In genomic region chr1:134902051-134902619, GRCm38 (mm10) we compare ENCODE assay signal across 19 mouse cellular contexts. TPM values are rescaled to one million over a fixed set of nuclear protein-coding genes. Genes with fewer than 3 reads are reported as not detected.
A peak's percentile ranks its signal among the peaks of the same experiment; 100 is the strongest.
DNase-seq lines count a peak whose midpoint lies in the region; ATAC-seq and TF ChIP-seq lines count a peak whose summit lies in the region.
"Had no signal": no experiment of that assay in that cellular context is flagged by ENCODE, and none has a peak within 500 bp of the region (broad histone marks: within the 10 kb centered on the region; RNA-seq: fewer than 3 reads in every experiment).

No protein-coding gene starts in this region.

- peak overlapping the region; percentile 46 for H3K27ac ChIP-seq in heart, postnatal 0 days (ENCODE audit: low read depth)
- no peak overlapping the region for H3K27ac ChIP-seq in liver, embryonic 12.5 days
- H3K27ac ChIP-seq in liver, embryonic 11.5 days (ENCODE audit: low read depth, low read length) = no peak overlapping the region
- H3K27ac ChIP-seq in embryonic fibroblast, embryonic 13.5 days (ENCODE audit: insufficient read depth, low read length) = peak overlapping the region; percentile 95
- H3K27ac ChIP-seq: embryonic facial prominence, embryonic 15.5 days; limb, embryonic 12.5 days; macrophage; stomach, postnatal 0 days had no signal

- no peak overlapping the region for H3K4me2 ChIP-seq in heart, postnatal 0 days (ENCODE audit: low read depth, low read length)
- no peak overlapping the region for H3K4me2 ChIP-seq in liver, embryonic 12.5 days
- no peak overlapping the region for H3K4me2 ChIP-seq in liver, embryonic 11.5 days
- H3K4me2 ChIP-seq: embryonic facial prominence, embryonic 15.5 days; limb, embryonic 12.5 days had no signal

- TF ChIP-seq EP300 in heart, postnatal 0 days (IDR thresholded peaks at IDR 0.05; ENCODE audit: low read depth) = no peak

- TF ChIP-seq CTCF in heart, postnatal 0 days (IDR thresholded peaks at IDR 0.05; ENCODE audit: low read depth) = no peak
- no peak for TF ChIP-seq CTCF in embryonic fibroblast, embryonic 13.5 days (IDR thresholded peaks at IDR 0.05; ENCODE audit: borderline replicate concordance, insufficient read depth, low read length)

- ATAC-seq in frontal cortex, adult (ENCODE audit: low TSS enrichment) = peak; percentile 62; the same call in 1 of the 2 replicates
- ATAC-seq in heart, postnatal 0 days (ENCODE audit: insufficient read depth, low read depth) = no peak
- no peak for ATAC-seq in liver, embryonic 12.5 days
- no peak for ATAC-seq in liver, embryonic 11.5 days (replicated peaks; ENCODE audit: low FRiP score)
- ATAC-seq: forebrain, embryonic 14.5 days had no signal

- no peak for DNase-seq in frontal cortex, postnatal 14 days (ENCODE audit: low spot score in 2 of 2)
- no peak for DNase-seq in heart, postnatal 0 days (ENCODE audit: low spot score)
- no peak for DNase-seq in heart, postnatal 10 days
- DNase-seq in liver, embryonic 11.5 days (ENCODE audit: low spot score) = no peak
- no peak for DNase-seq in urinary bladder, postnatal 25 days (ENCODE audit: low spot score)
- DNase-seq: adrenal gland, adult 8-10 months; B cell, adult 2 months; cerebellum, adult 2 months; heart, postnatal 4 days; midbrain, embryonic 14.5 days; thymus, postnatal 14 days had no signal

- intact Hi-C loops in heart, postnatal 10 days (cut with DNase I) = no loop called here

- H3K4me3 ChIP-seq in heart, postnatal 0 days (ENCODE audit: low read depth, low read length) = no peak overlapping the region
- no peak overlapping the region for H3K4me3 ChIP-seq in liver, embryonic 12.5 days
- H3K4me3 ChIP-seq in liver, embryonic 11.5 days (ENCODE audit: low read depth, low read length) = no peak overlapping the region
- no peak overlapping the region for H3K4me3 ChIP-seq in embryonic fibroblast, embryonic 13.5 days (ENCODE audit: insufficient read depth, low read length)
- H3K4me3 ChIP-seq: embryonic facial prominence, embryonic 15.5 days; limb, embryonic 12.5 days had no signal

- no peak overlapping the region for H3K9ac ChIP-seq in heart, postnatal 0 days (replicated peaks; ENCODE audit: low read depth, low read length)
- 0 out of 2 replicates have a peak overlapping the region, but pooled peaks have one; percentile 4 for H3K9ac ChIP-seq in liver, embryonic 12.5 days
- no peak overlapping the region for H3K9ac ChIP-seq in liver, embryonic 11.5 days (ENCODE audit: low read depth, low read length)
- H3K9ac ChIP-seq: embryonic facial prominence, embryonic 15.5 days; limb, embryonic 12.5 days had no signal

- H3K9me3 ChIP-seq in heart, postnatal 0 days (replicated peaks; ENCODE audit: control insufficient read depth, low read length) = no peaks in the 10 kb centered on the region
- H3K9me3 ChIP-seq in liver, embryonic 12.5 days (replicated peaks) = no peaks in the 10 kb centered on the region
- no peaks in the 10 kb centered on the region for H3K9me3 ChIP-seq in liver, embryonic 11.5 days (ENCODE audit: control insufficient read depth, low read length)
- H3K9me3 ChIP-seq: embryonic facial prominence, embryonic 15.5 days; limb, embryonic 12.5 days had no signal

- H3K36me3 ChIP-seq in heart, postnatal 0 days (replicated peaks; ENCODE audit: control insufficient read depth, insufficient read depth, low read length) = no peaks in the 10 kb centered on the region; the same call in 1 of the 2 replicates
- H3K36me3 ChIP-seq in liver, embryonic 12.5 days = no peaks in the 10 kb centered on the region
- H3K36me3 ChIP-seq in liver, embryonic 11.5 days (ENCODE audit: control insufficient read depth, insufficient read depth, low read length) = no peaks in the 10 kb centered on the region
- H3K36me3 ChIP-seq: embryonic facial prominence, embryonic 15.5 days; limb, embryonic 12.5 days had no signal

- TF ChIP-seq POLR2A in embryonic fibroblast, embryonic 13.5 days (IDR thresholded peaks at IDR 0.05; ENCODE audit: low read depth, low read length) = no peak

- H3K27me3 ChIP-seq in heart, postnatal 0 days (ENCODE audit: control insufficient read depth, insufficient read depth, low read length) = no peaks in the 10 kb centered on the region
- no peaks in the 10 kb centered on the region for H3K27me3 ChIP-seq in liver, embryonic 12.5 days (replicated peaks)
- no peaks in the 10 kb centered on the region for H3K27me3 ChIP-seq in liver, embryonic 11.5 days (replicated peaks; ENCODE audit: control insufficient read depth, insufficient read depth, low read length)
- H3K27me3 ChIP-seq: embryonic facial prominence, embryonic 15.5 days; limb, embryonic 12.5 days had no signal

- WGBS in heart, postnatal 0 days = 8% methylated on average over 3 of the region's 3 CpGs
- 22% methylated on average over 3 of the region's 3 CpGs for WGBS in liver, embryonic 12.5 days (ENCODE audit: insufficient replicate concordance)
- WGBS in liver, embryonic 11.5 days = 42% methylated on average over 3 of the region's 3 CpGs

- H3K4me1 ChIP-seq in heart, postnatal 0 days (ENCODE audit: control insufficient read depth, insufficient read depth) = peaks cover 14% of the 10 kb centered on the region
- H3K4me1 ChIP-seq in liver, embryonic 12.5 days = peaks cover 8% of the 10 kb centered on the region; the same call in 1 of the 2 replicates
- 0 out of 2 replicates have a peak, but pooled peaks cover 3% of the 10 kb centered on the region for H3K4me1 ChIP-seq in liver, embryonic 11.5 days (replicated peaks; ENCODE audit: control insufficient read depth, insufficient read depth, low read length)
- peaks cover 8% of the 10 kb centered on the region for H3K4me1 ChIP-seq in embryonic fibroblast, embryonic 13.5 days (ENCODE audit: control insufficient read depth, insufficient read depth, low read length)
- H3K4me1 ChIP-seq: embryonic facial prominence, embryonic 15.5 days; limb, embryonic 12.5 days had no signal

RNA-seq across cellular contexts. Expression of gene Ppp1r12b, which starts 53.6 kb away (rescaled TPM):
- total RNA-seq in heart, postnatal 0 days (2014; rRNA removed; ENCODE audit: low replicate concordance) = 65.3 and 69.9 TPM in 2 replicates
- 22.6 and 23.0 TPM in 2 replicates for polyA plus RNA-seq in heart, postnatal 0 days (2015; fragmentation: Nextera tagmentation; extraction: Ambion mirVana)
- total RNA-seq in heart, postnatal 10 days (2021) = 100 to 1,000 TPM; 130 to 131 TPM
- 3.7 and 4.8 TPM in 2 replicates for polyA plus RNA-seq in liver, embryonic 12.5 days (2016; fragmentation: Nextera tagmentation; extraction: Ambion mirVana)
- polyA plus RNA-seq in liver, embryonic 11.5 days (2014; fragmentation: Nextera tagmentation; extraction: Ambion mirVana) = 3.2 and 4.4 TPM in 2 replicates
- polyA plus RNA-seq in embryonic fibroblast, embryonic 13.5 days (2011; ENCODE audit: insufficient read length, low read depth, missing spikeins) = 20.3 and 21.1 TPM in 2 replicates

Comparison
In these comparisons a context has a peak if more than half of its experiments do, and no peak if none do; other contexts are left out.
1. H3K27ac ChIP-seq: peak in heart, postnatal 0 days (single experiment) and embryonic fibroblast, embryonic 13.5 days (single experiment); none in liver, embryonic 12.5 days (single experiment) and liver, embryonic 11.5 days (single experiment).